Mouse (Mus musculus): ENCODE data around the gene Fam166b.

DNA sequence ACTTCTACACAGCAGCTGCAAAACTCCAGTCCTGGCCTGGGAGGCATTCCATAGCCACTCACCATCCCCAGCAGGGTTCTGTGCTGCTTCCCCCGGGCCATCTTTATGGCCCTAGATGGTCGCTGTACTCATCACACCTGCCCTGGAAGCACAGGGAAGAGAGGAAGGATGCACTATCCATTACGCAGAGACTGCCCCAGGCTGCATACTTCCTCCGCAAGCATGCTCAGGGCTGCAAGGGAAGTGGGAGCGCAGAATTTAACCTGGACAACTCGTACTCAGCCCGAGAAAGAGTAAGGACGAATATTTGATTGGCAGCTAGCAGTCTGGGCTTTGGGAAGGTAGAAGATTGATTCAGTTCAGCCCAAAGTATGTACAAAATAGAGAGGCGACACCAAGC, 33.1 kb downstream of the Fam166b start:
- TF ChIP-seq CTCF (IDR thresholded peaks at IDR 0.05; ENCODE audit: extremely low read depth, insufficient read depth, insufficient read length, insufficient replicate concordance) (no peak), POLR2A (IDR thresholded peaks at IDR 0.05; ENCODE audit: low read depth, low read length) (no peak)

All from spleen, adult 2 months (tissue).